Mouse (Mus musculus): ENCODE results near the gene Tram1l1. TPM values are rescaled to one million over a fixed set of nuclear protein-coding genes. Genes with fewer than 3 reads are reported as not detected.

Gene Tram1l1
- polyA plus RNA-seq, 1 experiment from 2014 or later: 26.6 TPM

Other genes with a start within 250 kb of the Tram1l1 start
- not detected in 2 replicates for gene 1700006A11Rik, start 105.2 kb downstream of the Tram1l1 start, polyA plus RNA-seq (2016; fragmentation: Nextera tagmentation; extraction: Ambion mirVana)

Data from forebrain, embryonic 12.5 days (tissue).